Mouse (Mus musculus): Measurements from ENCODE around the gene Plac9b.
"Not testable (repeated sequence)": the region's sequence is repeated elsewhere in the genome, so short reads cannot be mapped to it uniquely, and the experiment has no call there.

DNA sequence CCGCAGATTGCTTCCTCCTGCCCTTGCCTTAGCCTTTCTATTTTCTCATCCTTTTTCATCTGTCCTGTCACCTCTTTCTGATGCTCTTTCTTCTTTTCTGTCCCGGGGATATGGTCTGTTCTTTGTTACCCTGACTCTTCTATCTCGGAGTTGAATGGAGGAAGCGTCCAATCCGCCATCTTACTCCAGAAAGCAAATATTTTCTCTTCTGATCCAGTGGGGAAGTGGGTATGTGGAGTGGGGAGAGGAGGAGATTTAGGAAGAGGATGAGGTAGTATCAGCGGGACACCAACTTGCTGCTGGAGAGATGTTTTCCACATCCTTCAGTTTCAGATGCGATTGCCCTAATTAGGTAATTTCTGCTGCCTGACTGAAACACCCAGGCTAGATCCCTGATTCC lies 63.2 kb downstream of the Plac9b start:
- TF ChIP-seq CTCF, EP300 (IDR thresholded peaks at IDR 0.05): not testable (repeated sequence)

All from lung, postnatal 0 days (tissue).